Mouse (Mus musculus) E14TG2a.4 (cell line): ENCODE measurements at regions not wholly inside any gene's neighbourhood (a gene's known extent, or its start where the extent isn't known, plus 50 kb on each side); places are given as distances from the start of the nearest gene placed in this dataset.

Source experiments
- H3K27me3 ChIP-seq: 2 replicates; pipeline ENCODE4 v1.6.1; 2014; ENCODE audit warnings: low read length, control low read depth; ENCODE audit not compliant: insufficient read depth
- H3K36me3 ChIP-seq: 2 replicates; pipeline ENCODE4 v1.6.1; 2014; ENCODE audit warnings: low read length, control low read depth; ENCODE audit not compliant: insufficient read depth
- H3K4me1 ChIP-seq: replicated peaks from 2 replicates; pipeline ENCODE4 v1.6.1; 2014; ENCODE audit warnings: low read depth, low read length, control low read depth
- H3K4me3 ChIP-seq: replicated peaks from 2 replicates; pipeline ENCODE4 v1.5.1; 2014; ENCODE audit warnings: mild to moderate bottlenecking, low read length
- H3K9me3 ChIP-seq: 2 replicates; pipeline ENCODE4 v1.6.1; 2014; ENCODE audit warnings: low read length, control low read depth
- CTCF ChIP-seq: conservative IDR thresholded peaks from 2 replicates; pipeline ENCODE4 v1.5.1; 2014; ENCODE audit warnings: low read length
- NANOG ChIP-seq: IDR thresholded peaks from 2 replicates; pipeline ENCODE4 v1.6.1; 2014; ENCODE audit warnings: borderline replicate concordance, low read length, mixed read lengths
- POU5F1 ChIP-seq: IDR thresholded peaks from 2 replicates; pipeline ENCODE4 v1.6.1; 2014; ENCODE audit warnings: low read length, borderline replicate concordance

- Histone ChIP-seq H3K27me3 (no peaks in the 10 kb centered on the region), H3K9me3 (no peaks in the 10 kb centered on the region), H3K36me3 (no peaks in the 10 kb centered on the region), H3K4me3 (no peak overlapping the region), H3K4me1 (no peaks in the 10 kb centered on the region)
- TF ChIP-seq NANOG (no peak), CTCF (no peak), POU5F1 (no peak)
These were observed 146.8 kb upstream of the Gm5148 start for GRCm38 (mm10) chr3:37871076-37871475.

GRCm38 (mm10) chr3:37868454-37868853 is 144.2 kb upstream of the Gm5148 start:
- no peaks in the 10 kb centered on the region for H3K36me3 ChIP-seq
- H3K27me3 ChIP-seq = no peaks in the 10 kb centered on the region
- no peak for TF ChIP-seq NANOG
- TF ChIP-seq CTCF = no peak
- H3K9me3 ChIP-seq = no peaks in the 10 kb centered on the region
- no peaks in the 10 kb centered on the region for H3K4me1 ChIP-seq
- H3K4me3 ChIP-seq = no peak overlapping the region

- Histone ChIP-seq H3K4me1 (no peaks in the 10 kb centered on the region), H3K36me3 (no peaks in the 10 kb centered on the region), H3K27me3 (no peaks in the 10 kb centered on the region), H3K9me3 (no peaks in the 10 kb centered on the region), H3K4me3 (no peak overlapping the region)
- no peak for TF ChIP-seq POU5F1
- TF ChIP-seq NANOG = no peak
- no peak for TF ChIP-seq CTCF
These were observed 138.5 kb upstream of the Gm5148 start for GRCm38 (mm10) chr3:37862756-37863155.

GRCm38 (mm10) chr3:37860715-37861461 is 136.6 kb upstream of the Gm5148 start:
- Histone ChIP-seq H3K36me3 (no peaks in the 10 kb centered on the region), H3K9me3 (no peaks in the 10 kb centered on the region), H3K4me1 (no peaks in the 10 kb centered on the region), H3K27me3 (no peaks in the 10 kb centered on the region), H3K4me3 (no peak overlapping the region)
- TF ChIP-seq NANOG (no peak), POU5F1 (no peak), CTCF (no peak)

GRCm38 (mm10) chr3:37860034-37860714 is 135.9 kb upstream of the Gm5148 start:
- Histone ChIP-seq H3K9me3 (no peaks in the 10 kb centered on the region), H3K4me3 (no peak overlapping the region), H3K36me3 (no peaks in the 10 kb centered on the region), H3K27me3 (no peaks in the 10 kb centered on the region), H3K4me1 (no peaks in the 10 kb centered on the region)
- TF ChIP-seq NANOG (no peak), POU5F1 (no peak), CTCF (no peak)

GRCm38 (mm10) chr3:37858624-37859302 is 134.5 kb upstream of the Gm5148 start:
- Histone ChIP-seq H3K4me3 (no peak overlapping the region), H3K4me1 (no peaks in the 10 kb centered on the region), H3K36me3 (no peaks in the 10 kb centered on the region), H3K9me3 (no peaks in the 10 kb centered on the region), H3K27me3 (no peaks in the 10 kb centered on the region)
- TF ChIP-seq CTCF (no peak), NANOG (no peak), POU5F1 (no peak)

GRCm38 (mm10) chr3:37846191-37847003 is 122.1 kb upstream of the Gm5148 start:
- Histone ChIP-seq H3K9me3 (no peaks in the 10 kb centered on the region), H3K27me3 (no peaks in the 10 kb centered on the region), H3K4me3 (no peak overlapping the region), H3K36me3 (no peaks in the 10 kb centered on the region), H3K4me1 (no peaks in the 10 kb centered on the region)
- TF ChIP-seq NANOG (no peak), CTCF (no peak), POU5F1 (no peak)
